Mouse (Mus musculus) limb, embryonic 11.5 days (tissue): ENCODE results near the gene Rcan1. TPM values are rescaled to one million over a fixed set of nuclear protein-coding genes. Genes with fewer than 3 reads are reported as not detected.
A peak's percentile ranks its signal among the peaks of the same experiment; 100 is the strongest.

Source experiments
- ATAC-seq: fragments of 200-750 bp; cut with Nextera tagmentation; 2 replicates; pipeline ENCODE4 v1.8.0; 2017; ENCODE audit warnings: low read depth; ENCODE audit not compliant: insufficient number of reproducible peaks, low FRiP score, low TSS enrichment
- DNase-seq: peaks from one replicate; pipeline ENCODE4 v3.0.0-alpha.2; 2015; ENCODE audit warnings: low spot score
- H3K27ac ChIP-seq: fragments of 300-500 bp; sonication (generic); replicated peaks from 2 replicates; pipeline ENCODE4 v1.5.1; 2014; ENCODE audit warnings: low read depth, mild to moderate bottlenecking, low read length
- H3K27me3 ChIP-seq: fragments of 300-500 bp; sonication (generic); 2 replicates; pipeline ENCODE4 v1.6.1; 2014; ENCODE audit warnings: mild to moderate bottlenecking, low read length, mixed read lengths; ENCODE audit not compliant: control insufficient read depth, insufficient read depth
- H3K36me3 ChIP-seq: fragments of 300-500 bp; sonication (generic); 2 replicates; pipeline ENCODE4 v1.6.1; 2014; ENCODE audit warnings: mild to moderate bottlenecking, low read length, moderate library complexity, mixed read lengths; ENCODE audit not compliant: control insufficient read depth, insufficient read depth
- H3K4me1 ChIP-seq: fragments of 300-500 bp; sonication (generic); 2 replicates; pipeline ENCODE4 v1.6.1; 2014; ENCODE audit warnings: low read length, mixed read lengths; ENCODE audit not compliant: control insufficient read depth, insufficient read depth
- H3K4me2 ChIP-seq: fragments of 300-500 bp; sonication (generic); 2 replicates; pipeline ENCODE4 v1.6.1; 2014; ENCODE audit warnings: low read depth, mild to moderate bottlenecking, moderate library complexity; ENCODE audit not compliant: severe bottlenecking
- H3K4me3 ChIP-seq: fragments of 300-500 bp; sonication (generic); 2 replicates; pipeline ENCODE4 v1.5.1; 2014; ENCODE audit warnings: low read depth, low read length
- H3K9ac ChIP-seq: fragments of 300-500 bp; sonication (generic); 2 replicates; pipeline ENCODE4 v1.6.1; 2014; ENCODE audit warnings: mild to moderate bottlenecking, low read length
- H3K9me3 ChIP-seq: fragments of 300-500 bp; sonication (generic); 2 replicates; pipeline ENCODE4 v1.6.1; 2016; ENCODE audit warnings: low read length; ENCODE audit not compliant: control insufficient read depth
- WGBS: fragments of 180-500 bp; shearing (Covaris S2); extraction: QIAGEN DNeasy Blood & Tissue Kit; methylation state at CpG from one replicate; pipeline ENCODE4 v1.1.7; 2014; 5-methylcytosine and 5-hydroxymethylcytosine counted together
- polyA plus RNA-seq: library from polyadenylated mRNA; unstranded; fragments of >200 nt; fragmentation: Nextera tagmentation; extraction: Ambion mirVana; gene quantifications from 2 replicates; pipeline ENCODE4 v1.2.1, GENCODE M21; 2014

Rcan1 gene
- polyA plus RNA-seq, 1 experiment from 2014 or later: 33.0 TPM

DNA sequence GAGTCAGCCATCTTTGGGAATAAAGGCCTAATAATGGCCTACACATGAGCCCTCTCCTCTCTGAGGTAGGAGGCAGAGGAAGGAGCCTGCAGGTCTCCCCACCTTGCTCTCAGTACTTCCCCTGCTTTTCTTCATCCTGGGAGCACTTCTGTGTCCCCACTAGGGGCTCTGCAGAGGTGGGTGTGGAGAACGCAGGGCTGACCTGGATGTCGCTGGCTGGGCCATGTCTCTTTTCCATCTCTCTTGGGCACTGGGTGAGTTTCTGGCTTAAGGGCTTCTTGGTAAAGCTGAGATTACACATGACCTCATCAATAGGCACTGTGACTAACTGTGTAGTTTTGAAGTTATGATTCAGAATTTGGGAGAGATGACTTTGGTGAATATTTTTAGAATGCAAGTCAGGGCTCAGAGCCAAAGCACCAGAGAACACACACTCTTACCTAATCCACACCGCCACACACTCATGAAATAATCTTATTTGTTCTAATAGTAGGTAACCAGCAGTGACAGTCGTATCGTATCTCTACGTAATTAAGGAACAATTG is 72.0 kb downstream of the Rcan1 start:
- no peak overlapping the region for H3K27ac ChIP-seq
- H3K4me1 ChIP-seq: peaks cover 22% of the 10 kb centered on the region; the same call in 1 of the 2 replicates
- H3K4me2 ChIP-seq: peak overlapping the region; percentile 18; the same call in 1 of the 2 replicates
- 69% methylated on average over 6 of the region's 6 CpGs for WGBS
- no peak overlapping the region for H3K4me3 ChIP-seq
- H3K36me3 ChIP-seq: 0 out of 2 replicates have a peak, but pooled peaks cover 4% of the 10 kb centered on the region
- H3K9ac ChIP-seq: no peak overlapping the region
- DNase-seq (no peak), ATAC-seq (no peak)
- no peaks in the 10 kb centered on the region for H3K27me3 ChIP-seq
- H3K9me3 ChIP-seq: no peaks in the 10 kb centered on the region

DNA sequence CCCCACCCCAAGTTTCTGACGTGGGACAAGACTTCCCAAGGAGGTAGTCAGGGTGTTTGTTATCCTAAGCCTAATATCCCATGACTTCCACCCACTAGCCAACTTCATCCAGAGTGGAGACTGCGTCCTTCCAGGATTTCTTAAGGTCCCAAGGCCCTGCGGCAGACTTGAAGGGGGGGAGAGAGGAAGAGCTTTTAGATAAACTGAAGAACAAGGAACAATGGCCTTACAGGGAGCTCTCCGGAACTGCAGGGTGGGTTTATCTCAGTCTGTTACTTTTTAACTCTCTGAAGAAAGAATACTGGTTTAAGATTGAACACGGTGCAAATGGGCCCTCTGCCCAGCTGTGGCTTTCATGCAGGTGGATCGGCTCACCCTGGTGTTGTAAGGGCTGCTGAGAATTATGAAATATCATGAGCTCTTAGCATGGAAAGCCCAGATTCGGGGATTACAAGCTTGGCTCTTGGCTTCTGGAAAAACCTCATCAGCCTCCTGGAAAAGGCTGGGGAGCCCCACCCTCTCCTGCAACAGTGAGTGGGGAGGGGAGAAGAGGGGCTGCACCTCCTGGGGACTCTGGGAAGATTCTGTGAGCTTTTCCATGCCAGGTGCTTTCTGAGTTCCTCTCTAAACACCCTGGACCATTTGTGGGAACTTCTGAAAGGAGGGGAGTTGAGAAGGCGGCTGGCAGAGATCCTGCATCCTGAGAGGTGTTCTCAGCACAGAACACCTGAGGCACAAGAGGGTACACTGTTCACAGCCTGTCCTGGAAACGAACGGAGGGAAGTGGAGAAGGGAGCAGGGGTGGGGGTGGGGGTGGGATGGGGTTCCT is 72.7 kb downstream of the Rcan1 start:
- ATAC-seq: no peak
- Histone ChIP-seq H3K27ac (no peak overlapping the region), H3K9ac (no peak overlapping the region)

DNA sequence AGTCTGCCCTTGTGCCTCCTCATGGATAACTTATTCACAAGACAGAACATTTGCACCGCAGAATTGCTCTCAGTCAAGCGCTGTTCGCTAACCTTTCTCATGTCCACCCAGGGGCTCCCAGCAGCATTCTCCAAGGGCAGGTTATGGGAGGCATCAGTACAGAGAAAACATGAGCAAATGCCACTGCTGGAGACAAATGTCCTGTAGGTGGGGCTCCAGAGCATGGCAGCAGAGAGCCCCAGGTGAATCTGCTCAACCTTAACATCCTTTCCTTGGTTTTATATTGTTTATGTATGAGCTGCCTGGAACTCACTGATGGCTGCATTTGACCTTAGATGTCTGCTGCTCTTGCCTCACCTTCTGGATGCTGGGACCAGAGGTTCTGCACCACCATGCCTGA is 76.9 kb downstream of the Rcan1 start:
- DNase-seq: no peak
- no peak overlapping the region for H3K27ac ChIP-seq
- H3K36me3 ChIP-seq: peaks cover 6% of the 10 kb centered on the region; the same call in 1 of the 2 replicates
- H3K9me3 ChIP-seq: no peaks in the 10 kb centered on the region
- H3K4me3 ChIP-seq: no peak overlapping the region
- WGBS: 92% methylated on average over 3 of the region's 3 CpGs
- no peak for ATAC-seq
- no peak overlapping the region for H3K4me2 ChIP-seq
- no peak overlapping the region for H3K9ac ChIP-seq
- H3K27me3 ChIP-seq: no peaks in the 10 kb centered on the region
- 0 out of 2 replicates have a peak, but pooled peaks cover 2% of the 10 kb centered on the region for H3K4me1 ChIP-seq

More for the DNA sequence above, 72.7 kb downstream of the Rcan1 start:
- DNase-seq: no peak
- H3K4me2 ChIP-seq: no peak overlapping the region
- peaks cover 6% of the 10 kb centered on the region; the same call in 1 of the 2 replicates for H3K36me3 ChIP-seq
- H3K27me3 ChIP-seq: no peaks in the 10 kb centered on the region
- no peaks in the 10 kb centered on the region for H3K9me3 ChIP-seq
- peaks cover 22% of the 10 kb centered on the region; the same call in 1 of the 2 replicates for H3K4me1 ChIP-seq
- no peak overlapping the region for H3K4me3 ChIP-seq
- 77% methylated on average over 10 of the region's 10 CpGs for WGBS

DNA sequence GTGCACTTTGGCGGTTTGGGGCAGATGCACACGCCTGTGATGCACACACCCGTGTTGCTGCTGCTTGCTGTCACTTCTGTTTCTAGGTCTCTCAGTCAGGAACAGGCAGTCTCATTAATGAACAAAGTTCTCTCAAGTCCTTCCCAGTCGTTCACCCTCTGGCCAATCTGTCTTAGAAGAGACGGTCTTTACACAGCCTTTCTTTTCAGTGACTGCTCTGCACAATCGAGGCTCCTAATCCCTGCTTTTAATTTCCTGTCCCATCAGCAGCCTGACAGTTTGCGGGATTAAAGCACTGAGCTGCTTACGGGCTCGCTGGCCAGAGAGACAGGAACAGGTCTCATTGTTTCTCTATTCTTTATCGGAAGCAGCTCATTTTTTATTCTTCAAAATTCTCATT is 83.0 kb downstream of the Rcan1 start:
- no peak for DNase-seq
- WGBS: 66% methylated on average over 10 of the region's 10 CpGs
- H3K27ac ChIP-seq: no peak overlapping the region
- H3K27me3 ChIP-seq: no peaks in the 10 kb centered on the region
- no peak overlapping the region for H3K4me2 ChIP-seq
- no peaks in the 10 kb centered on the region for H3K36me3 ChIP-seq
- no peak for ATAC-seq
- no peaks in the 10 kb centered on the region for H3K4me1 ChIP-seq
- H3K9me3 ChIP-seq: no peaks in the 10 kb centered on the region
- H3K4me3 ChIP-seq: no peak overlapping the region
- H3K9ac ChIP-seq: no peak overlapping the region

DNA sequence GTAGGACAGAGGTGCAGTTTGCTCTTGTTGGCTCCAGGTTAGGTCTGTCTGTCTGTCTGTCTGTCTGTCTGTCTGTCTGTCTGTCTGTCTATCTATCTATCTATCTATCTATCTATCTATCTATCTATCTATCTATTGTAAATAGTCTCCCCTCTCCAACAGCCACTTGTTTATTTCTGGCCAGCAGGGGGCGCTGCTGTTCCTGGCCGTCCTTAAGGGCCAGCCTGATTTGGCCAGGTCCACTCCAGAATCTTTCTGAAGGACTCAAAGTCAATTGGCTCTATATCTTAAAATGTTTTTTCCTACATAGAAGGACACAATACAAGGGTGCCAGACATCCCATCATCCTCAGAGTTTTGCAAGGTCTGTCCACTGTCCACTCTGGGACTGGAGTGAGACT is 85.6 kb downstream of the Rcan1 start:
- H3K9ac ChIP-seq: no peak overlapping the region
- H3K4me2 ChIP-seq: no peak overlapping the region
- H3K27me3 ChIP-seq: no peaks in the 10 kb centered on the region
- H3K4me1 ChIP-seq: no peaks in the 10 kb centered on the region
- ATAC-seq (no peak), DNase-seq (peak; percentile 79)
- H3K9me3 ChIP-seq: no peaks in the 10 kb centered on the region
- H3K36me3 ChIP-seq: no peaks in the 10 kb centered on the region
- 5% methylated on average over 2 of the region's 2 CpGs for WGBS
- H3K4me3 ChIP-seq: no peak overlapping the region
- H3K27ac ChIP-seq: no peak overlapping the region

DNA sequence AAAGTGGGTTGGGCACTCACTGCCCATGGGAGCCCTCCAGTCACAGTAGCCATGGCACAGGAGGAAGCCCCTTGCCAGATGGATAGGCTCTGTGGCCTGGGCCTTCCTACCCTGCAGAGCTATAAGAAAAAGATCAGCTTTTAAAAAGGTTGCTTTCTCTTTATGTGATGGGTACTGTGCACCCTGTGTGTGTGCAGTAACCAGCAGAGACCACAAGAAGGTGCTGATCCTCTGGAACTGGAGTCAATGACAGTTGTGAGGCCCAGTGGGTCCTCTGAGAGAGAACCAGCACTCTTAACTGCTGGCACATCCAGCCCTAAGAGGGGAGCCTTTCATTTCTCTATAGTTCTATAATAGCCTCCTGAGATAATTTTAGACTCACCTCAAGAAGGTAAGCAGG is 87.3 kb downstream of the Rcan1 start:
- no peak for DNase-seq
- H3K27ac ChIP-seq: no peak overlapping the region

DNA sequence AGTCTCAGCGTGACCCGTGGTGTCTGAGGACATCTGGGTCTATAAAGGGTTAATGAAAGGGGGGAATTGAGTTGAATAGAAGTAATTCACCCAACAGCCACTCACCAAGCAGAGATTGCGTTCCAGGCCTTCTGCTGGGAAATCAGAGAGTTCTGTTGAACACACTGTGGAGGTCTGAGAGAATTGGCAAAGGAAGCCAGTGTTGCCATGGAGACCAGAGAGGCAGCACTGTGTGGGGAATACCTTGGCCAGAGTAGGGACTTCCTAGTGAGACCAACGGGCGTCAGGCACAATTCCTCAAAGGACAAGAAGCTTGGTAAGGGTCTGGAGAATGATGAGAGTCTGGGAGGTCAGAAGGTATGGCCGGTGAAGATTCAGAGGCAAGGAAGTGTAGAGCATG is 88.2 kb downstream of the Rcan1 start:
- Histone ChIP-seq H3K4me1 (no peaks in the 10 kb centered on the region), H3K27ac (no peak overlapping the region), H3K9ac (no peak overlapping the region), H3K4me3 (no peak overlapping the region), H3K4me2 (no peak overlapping the region), H3K27me3 (no peaks in the 10 kb centered on the region), H3K36me3 (no peaks in the 10 kb centered on the region), H3K9me3 (no peaks in the 10 kb centered on the region)
- no peak for DNase-seq
- WGBS: 72% methylated on average over 6 of the region's 6 CpGs
- no peak for ATAC-seq

More for the DNA sequence above, 87.3 kb downstream of the Rcan1 start:
- no peak overlapping the region for H3K4me3 ChIP-seq
- H3K27me3 ChIP-seq: no peaks in the 10 kb centered on the region
- no peak overlapping the region for H3K4me2 ChIP-seq
- no peaks in the 10 kb centered on the region for H3K36me3 ChIP-seq
- H3K4me1 ChIP-seq: no peaks in the 10 kb centered on the region
- no peak overlapping the region for H3K9ac ChIP-seq
- ATAC-seq: no peak
- no peaks in the 10 kb centered on the region for H3K9me3 ChIP-seq

DNA sequence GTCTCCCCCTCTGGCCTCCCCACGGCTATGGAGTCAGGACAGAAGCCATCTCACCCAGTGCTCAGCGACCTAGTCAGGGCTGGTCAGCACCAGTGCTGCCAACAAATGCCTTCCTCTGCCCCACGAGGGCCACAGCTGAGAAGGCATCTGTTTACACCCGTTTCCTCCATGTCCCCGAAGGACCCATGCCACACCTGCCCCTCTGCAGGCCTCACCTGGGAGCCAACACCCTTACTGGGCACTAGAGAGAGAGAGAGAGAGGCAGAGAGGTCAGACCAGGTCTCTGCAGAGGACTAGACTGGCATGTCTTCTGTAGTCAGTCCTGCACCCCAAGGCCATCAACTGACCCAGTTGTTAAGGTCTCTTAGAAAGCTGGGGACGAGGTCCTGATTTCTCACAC is 89.6 kb downstream of the Rcan1 start:
- Histone ChIP-seq H3K4me2 (no peak overlapping the region), H3K4me1 (no peaks in the 10 kb centered on the region), H3K27me3 (no peaks in the 10 kb centered on the region), H3K4me3 (no peak overlapping the region), H3K9me3 (no peaks in the 10 kb centered on the region), H3K36me3 (no peaks in the 10 kb centered on the region), H3K27ac (no peak overlapping the region), H3K9ac (no peak overlapping the region)
- DNase-seq (no peak), ATAC-seq (no peak)
- WGBS: 64% methylated on average over 6 of the region's 6 CpGs
